Mouse (Mus musculus) G1E (cell line): ENCODE data around the gene Vmn1r9.
"Not testable (repeated sequence)": the region's sequence is repeated elsewhere in the genome, so short reads cannot be mapped to it uniquely, and the experiment has no call there.

Experiments used
- CTCF ChIP-seq: IDR thresholded peaks from 2 replicates; pipeline ENCODE4 v1.5.1; 2012; ENCODE audit warnings: low read depth, low read length, inconsistent platforms, mixed read lengths
- TAL1 ChIP-seq: conservative IDR thresholded peaks from 2 replicates; pipeline ENCODE4 v1.6.1; 2012; ENCODE audit warnings: low read depth, low read length, inconsistent platforms, mixed read lengths

GRCm38 (mm10) chr6:57025224-57025623 lies 41.4 kb upstream of the Vmn1r9 start, which contains the start of gene Vmn1r7:
- TF ChIP-seq CTCF, TAL1: not testable (repeated sequence)
